Mouse (Mus musculus) heart, adult 2 months (tissue): Measurements from ENCODE around the gene Dpysl5.

Experiments
- CTCF ChIP-seq: fragments of 200-600 bp; IDR thresholded peaks from 2 replicates; pipeline ENCODE4 v1.8.1; 2022; ENCODE audit warnings: antibody characterized with exemption, mild to moderate bottlenecking, moderate library complexity
- POLR2A ChIP-seq: fragments of 200-500 bp; IDR thresholded peaks from 2 replicates; pipeline ENCODE4 v1.6.1; 2011; ENCODE audit warnings: mild to moderate bottlenecking, low read depth, low read length, control low read depth; ENCODE audit not compliant: insufficient read depth

GRCm38 (mm10) chr5:30679593-30679992 is 31.8 kb upstream of the Dpysl5 start:
- no peak for TF ChIP-seq CTCF
- TF ChIP-seq POLR2A, result no peak
